Mouse (Mus musculus): Measurements from ENCODE around the gene Gm44503.

Gene Gm44503

DNA sequence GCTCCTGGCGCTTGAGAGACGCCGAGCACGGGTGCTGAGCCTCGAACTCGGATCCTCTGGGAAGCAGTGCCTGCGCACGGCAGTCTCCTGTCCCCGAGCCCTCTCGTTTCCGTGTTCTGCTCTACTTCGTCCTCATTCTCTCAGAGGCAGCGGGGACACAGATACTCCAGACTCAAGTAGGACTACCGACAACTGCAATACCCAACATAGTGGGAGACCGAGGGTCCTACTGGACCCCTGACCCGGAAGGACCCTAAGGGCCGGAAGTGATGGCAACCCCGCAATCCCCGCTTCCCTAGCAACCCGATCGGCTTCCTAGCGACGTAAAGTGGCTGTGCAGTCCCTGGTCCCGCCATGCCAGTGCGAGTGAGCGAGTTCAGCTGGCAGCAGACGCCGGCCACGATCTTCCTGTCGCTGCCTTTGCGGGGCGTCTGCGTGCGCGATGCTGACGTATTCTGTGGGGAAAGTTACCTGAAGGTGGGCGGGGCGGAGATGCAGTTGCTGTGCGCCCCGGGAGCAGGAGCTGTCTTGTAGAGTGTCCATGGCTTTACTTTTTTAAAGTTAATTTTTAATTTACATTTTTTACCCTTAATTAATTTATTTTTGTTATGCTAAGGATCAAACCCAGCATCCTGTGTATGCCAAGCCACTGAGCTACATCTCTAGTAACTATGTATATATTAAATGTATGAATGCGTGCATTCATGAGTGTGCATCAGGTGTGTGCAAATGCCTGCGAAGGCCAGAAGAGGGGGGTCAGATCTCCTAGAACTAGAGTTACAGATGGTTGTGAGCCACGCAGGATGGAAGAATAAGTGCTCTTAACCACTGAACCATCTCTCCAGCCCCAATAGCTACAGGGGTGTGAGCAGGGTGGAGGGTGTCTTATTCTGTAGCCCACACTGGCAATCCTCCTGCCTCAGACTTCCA, at the start of gene Gm44503, which contains the start of gene Dyx1c1:
Gene Gm44503 (plus strand): TSS at position 332 of the 930 bp plus-strand sequence.
Gene Dyx1c1 (plus strand): TSS at position 265 of the 930 bp plus-strand sequence.
- H3K27me3 ChIP-seq (ENCODE audit: control insufficient read depth, insufficient read depth, low read length, poor library complexity, severe bottlenecking): no peaks in the 10 kb centered on the region
- H3K36me3 ChIP-seq (ENCODE audit: control insufficient read depth, insufficient read depth, low read length, poor library complexity, severe bottlenecking): no peaks in the 10 kb centered on the region
- DNase-seq (ENCODE audit: low read depth, low spot score): peak; percentile 89

DNA sequence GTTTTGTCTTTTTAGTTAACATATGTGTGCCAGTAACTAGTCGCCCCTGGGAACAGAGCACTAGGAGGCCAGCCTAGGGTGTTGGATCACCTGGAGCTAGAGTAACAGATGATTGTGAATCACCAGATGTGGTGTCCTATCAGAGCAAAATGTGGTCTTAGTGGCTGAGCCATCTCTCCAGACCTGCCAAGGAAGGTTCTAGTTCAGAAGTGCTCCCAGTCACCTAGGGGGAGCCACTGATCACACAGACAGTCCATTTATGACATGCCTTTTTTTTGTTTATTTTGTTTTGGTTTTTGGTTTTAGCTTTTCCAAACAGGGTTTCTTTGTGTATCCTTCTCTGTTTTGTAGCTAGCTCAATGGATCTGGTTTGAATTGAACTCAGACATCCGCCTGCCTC, 47.3 kb upstream of the Gm44503 start:
- no peak for DNase-seq (ENCODE audit: low read depth, low spot score)
- Histone ChIP-seq H3K36me3 (ENCODE audit: control insufficient read depth, insufficient read depth, low read length, poor library complexity, severe bottlenecking) (no peaks in the 10 kb centered on the region), H3K27me3 (ENCODE audit: control insufficient read depth, insufficient read depth, low read length, poor library complexity, severe bottlenecking) (no peaks in the 10 kb centered on the region)

DNA sequence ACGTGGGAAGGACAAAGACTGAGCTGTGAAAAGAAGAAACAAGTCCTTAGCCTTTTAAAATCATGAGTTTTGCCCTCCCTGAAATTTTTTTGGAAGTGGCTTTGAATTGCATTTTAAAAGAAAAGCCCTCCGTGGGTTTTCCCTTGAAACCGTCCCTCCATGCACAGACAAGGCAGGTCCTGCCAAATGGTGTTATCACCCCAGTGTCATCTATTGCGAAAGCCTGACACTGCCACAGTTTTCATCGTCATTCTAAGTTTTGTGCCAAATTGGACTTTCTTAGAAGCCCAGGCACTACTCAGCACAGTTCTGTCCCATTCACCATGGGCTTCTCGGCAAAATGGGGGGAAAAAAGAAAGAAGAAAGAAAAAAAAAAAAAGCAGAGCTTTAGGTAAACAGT, 45.1 kb upstream of the Gm44503 start:
- Histone ChIP-seq H3K36me3 (ENCODE audit: control insufficient read depth, insufficient read depth, low read length, poor library complexity, severe bottlenecking) (no peaks in the 10 kb centered on the region), H3K27me3 (ENCODE audit: control insufficient read depth, insufficient read depth, low read length, poor library complexity, severe bottlenecking) (no peaks in the 10 kb centered on the region)
- no peak for DNase-seq (ENCODE audit: low read depth, low spot score)

DNA sequence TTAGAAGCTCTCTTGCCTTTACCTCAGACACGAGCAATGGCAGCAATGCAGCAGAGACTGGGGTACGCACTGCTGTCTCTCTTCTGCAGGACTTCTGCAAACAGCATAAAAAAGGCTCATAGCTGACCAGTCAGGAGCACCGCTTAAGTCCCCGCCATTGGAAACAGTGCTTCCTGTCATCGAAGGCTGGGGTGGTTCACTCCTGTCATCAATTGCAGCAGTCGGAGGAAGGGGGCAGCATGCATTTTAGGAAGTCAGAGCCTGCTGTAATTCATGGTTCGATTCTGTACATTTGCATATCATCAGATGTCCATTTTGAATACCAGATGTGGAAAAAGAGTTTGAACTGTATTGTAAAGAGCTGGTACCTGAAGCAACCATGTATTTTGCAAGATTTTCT, 42.9 kb upstream of the Gm44503 start:
- Histone ChIP-seq H3K27me3 (ENCODE audit: control insufficient read depth, insufficient read depth, low read length, poor library complexity, severe bottlenecking) (no peaks in the 10 kb centered on the region), H3K36me3 (ENCODE audit: control insufficient read depth, insufficient read depth, low read length, poor library complexity, severe bottlenecking) (no peaks in the 10 kb centered on the region)
- DNase-seq (ENCODE audit: low read depth, low spot score): peak; percentile 14

DNA sequence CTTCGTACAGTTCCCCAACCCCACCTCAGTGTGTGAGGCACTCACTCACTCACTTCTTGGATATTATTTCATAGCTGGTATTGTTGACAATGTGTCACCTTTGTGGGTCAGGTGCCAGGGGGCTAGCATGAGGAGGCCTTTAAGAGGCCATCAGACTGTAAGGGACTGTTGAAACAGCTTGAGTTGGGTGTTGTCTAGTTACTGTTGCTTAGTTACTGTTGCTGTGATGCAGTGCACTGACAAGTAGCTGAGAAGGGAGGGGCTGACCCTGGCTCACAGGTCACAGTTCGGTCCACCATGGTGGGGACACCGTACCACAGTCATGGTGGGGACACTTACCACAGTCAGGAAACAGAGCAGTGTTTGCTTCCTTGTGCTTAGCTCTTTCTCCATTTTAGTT, 35.6 kb upstream of the Gm44503 start:
- Histone ChIP-seq H3K36me3 (ENCODE audit: control insufficient read depth, insufficient read depth, low read length, poor library complexity, severe bottlenecking) (no peaks in the 10 kb centered on the region), H3K27me3 (ENCODE audit: control insufficient read depth, insufficient read depth, low read length, poor library complexity, severe bottlenecking) (no peaks in the 10 kb centered on the region)
- no peak for DNase-seq (ENCODE audit: low read depth, low spot score)

DNA sequence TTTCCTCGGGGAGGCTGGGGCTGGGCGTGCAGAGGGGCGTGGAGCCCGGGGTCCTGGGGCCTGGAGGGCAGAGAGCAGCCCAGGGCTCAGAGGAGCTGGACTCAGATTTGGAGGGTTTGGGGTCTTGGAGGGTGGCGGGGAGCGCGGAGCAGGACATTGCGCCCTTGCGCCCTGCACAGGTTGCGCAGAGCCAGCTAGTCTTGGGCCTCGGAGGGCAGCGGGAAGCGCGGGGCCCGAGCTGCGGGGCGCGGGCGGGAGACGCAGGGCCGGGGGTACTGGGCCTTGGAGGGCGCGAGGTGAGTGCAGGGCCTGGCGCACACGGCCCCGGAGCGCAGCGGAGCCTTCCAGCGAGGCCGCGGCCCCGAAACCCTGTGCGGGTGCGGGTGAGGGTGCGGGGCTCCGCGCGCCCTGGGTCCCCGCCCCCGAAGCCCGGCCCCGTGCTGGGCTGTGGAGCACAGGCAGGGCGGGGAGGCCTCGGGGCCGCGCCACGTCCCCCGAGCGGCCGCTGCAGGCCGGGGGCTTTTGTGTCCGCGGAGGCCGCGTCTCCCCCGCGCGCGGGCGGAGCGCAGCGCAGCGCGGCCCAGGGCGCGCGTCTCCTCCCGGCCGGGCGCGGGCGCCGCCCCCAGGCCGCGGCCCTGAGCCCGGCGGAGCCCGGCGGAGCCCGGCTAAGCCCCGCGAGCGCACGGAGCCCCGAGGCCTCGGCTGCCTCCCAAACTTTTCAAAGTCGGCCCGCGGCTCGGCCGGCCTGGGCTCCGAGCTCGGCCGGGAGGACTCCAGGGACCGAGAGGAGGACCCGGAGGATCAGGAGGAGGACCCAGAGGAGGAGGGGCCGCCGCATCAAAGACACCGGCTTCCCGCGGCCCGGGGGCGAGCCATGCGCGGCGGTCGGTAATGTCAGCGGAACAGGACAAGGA, 33.4 kb upstream of the Gm44503 start, which contains the start of gene Pygo1:
Gene Pygo1 (plus strand): TSS at position 625 of the 914 bp plus-strand sequence.
- DNase-seq (ENCODE audit: low read depth, low spot score): no peak
- Histone ChIP-seq H3K27me3 (ENCODE audit: control insufficient read depth, insufficient read depth, low read length, poor library complexity, severe bottlenecking) (no peaks in the 10 kb centered on the region), H3K36me3 (ENCODE audit: control insufficient read depth, insufficient read depth, low read length, poor library complexity, severe bottlenecking) (no peaks in the 10 kb centered on the region)

DNA sequence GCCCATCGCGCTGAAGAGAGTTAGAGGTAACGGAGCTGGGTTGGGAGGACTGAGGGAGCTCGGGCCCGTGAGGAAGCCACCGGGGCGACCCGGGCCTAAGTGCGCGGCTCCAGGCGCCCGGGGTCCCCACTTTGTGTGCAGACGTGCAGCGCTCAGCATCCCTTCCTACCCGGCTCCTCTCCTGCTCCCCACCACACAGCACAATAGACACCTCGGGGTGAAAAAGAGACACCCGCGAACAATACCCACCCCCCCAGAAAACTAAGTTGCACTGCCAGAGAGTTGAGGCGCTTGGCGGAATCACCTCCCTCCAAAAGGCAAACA, 32.8 kb upstream of the Gm44503 start:
- Histone ChIP-seq H3K36me3 (ENCODE audit: control insufficient read depth, insufficient read depth, low read length, poor library complexity, severe bottlenecking) (no peaks in the 10 kb centered on the region), H3K27me3 (ENCODE audit: control insufficient read depth, insufficient read depth, low read length, poor library complexity, severe bottlenecking) (no peaks in the 10 kb centered on the region)
- no peak for DNase-seq (ENCODE audit: low read depth, low spot score)

DNA sequence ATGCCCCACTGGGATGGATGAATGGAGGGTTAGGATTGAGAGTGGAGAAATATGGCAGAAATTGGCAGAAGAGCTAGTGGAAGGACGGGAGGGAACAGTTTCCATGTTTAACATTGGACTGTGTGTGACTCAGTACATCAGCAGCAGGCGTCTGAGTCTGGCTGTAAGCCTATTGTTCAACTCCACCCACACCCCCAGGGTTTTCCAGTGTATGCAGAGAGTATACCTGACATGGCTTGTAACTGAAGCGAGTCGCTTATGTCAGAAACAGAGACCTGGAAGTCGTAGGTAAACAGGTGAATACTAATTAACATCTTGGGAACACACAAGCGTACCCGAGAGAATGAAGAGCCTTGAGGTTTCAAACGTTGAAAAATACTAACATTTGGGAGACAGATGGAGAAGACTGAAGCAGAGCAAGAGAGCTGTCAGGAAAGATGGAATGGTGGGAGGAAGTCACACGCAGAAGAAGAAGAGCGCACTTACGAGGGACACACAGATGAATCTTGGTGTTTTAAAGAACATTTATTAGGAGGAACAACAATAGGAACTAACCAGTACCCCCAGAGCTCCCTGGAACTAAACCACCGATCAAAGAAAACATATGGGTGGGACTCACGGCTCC, 27.4 kb upstream of the Gm44503 start:
- DNase-seq (ENCODE audit: low read depth, low spot score): no peak
- Histone ChIP-seq H3K36me3 (ENCODE audit: control insufficient read depth, insufficient read depth, low read length, poor library complexity, severe bottlenecking) (no peaks in the 10 kb centered on the region), H3K27me3 (ENCODE audit: control insufficient read depth, insufficient read depth, low read length, poor library complexity, severe bottlenecking) (no peaks in the 10 kb centered on the region; the same call in 1 of the 2 replicates)

DNA sequence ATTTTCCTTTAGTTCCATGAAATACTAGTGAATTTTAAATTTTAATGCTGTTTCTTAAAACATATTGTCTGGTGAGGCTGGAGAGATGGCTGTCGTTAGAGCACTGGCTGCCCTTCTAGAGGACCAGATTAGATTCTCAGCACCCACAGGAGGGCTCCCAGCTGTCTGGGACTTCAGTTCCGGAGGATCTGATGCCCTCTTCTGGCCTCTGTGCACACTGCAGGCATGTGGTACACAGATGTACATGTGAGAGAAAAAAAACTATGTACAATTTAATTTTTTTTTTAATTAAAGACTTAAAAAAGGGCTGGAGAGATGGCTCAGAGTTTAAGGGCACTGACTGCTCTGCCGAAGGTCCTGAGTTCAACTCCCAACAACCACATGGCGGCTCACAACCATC, 23.3 kb upstream of the Gm44503 start:
- DNase-seq (ENCODE audit: low read depth, low spot score): no peak
- H3K27me3 ChIP-seq (ENCODE audit: control insufficient read depth, insufficient read depth, low read length, poor library complexity, severe bottlenecking): no peaks in the 10 kb centered on the region; the same call in 1 of the 2 replicates
- H3K36me3 ChIP-seq (ENCODE audit: control insufficient read depth, insufficient read depth, low read length, poor library complexity, severe bottlenecking): no peaks in the 10 kb centered on the region

DNA sequence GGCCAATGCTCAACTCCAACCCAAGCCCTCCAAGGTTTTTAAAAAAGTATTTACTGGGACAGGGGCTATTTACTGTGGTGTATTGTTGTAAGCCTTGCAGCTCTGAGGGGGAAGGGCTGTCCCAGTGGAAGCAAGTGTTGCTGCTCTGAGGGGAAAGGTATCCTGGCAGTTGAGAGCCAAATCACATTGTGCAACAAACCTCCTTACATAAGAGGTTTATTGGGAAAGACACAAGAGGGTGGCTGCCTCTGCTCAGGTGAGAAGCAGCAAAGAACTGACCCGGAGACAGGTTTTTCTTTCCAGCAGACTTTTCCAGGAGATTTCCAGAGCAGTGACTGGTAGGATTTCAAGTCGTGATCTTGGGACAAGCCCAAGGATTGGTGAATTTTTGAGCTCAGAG, 22.4 kb upstream of the Gm44503 start:
- Histone ChIP-seq H3K27me3 (ENCODE audit: control insufficient read depth, insufficient read depth, low read length, poor library complexity, severe bottlenecking) (no peaks in the 10 kb centered on the region; the same call in 1 of the 2 replicates), H3K36me3 (ENCODE audit: control insufficient read depth, insufficient read depth, low read length, poor library complexity, severe bottlenecking) (no peaks in the 10 kb centered on the region)
- no peak for DNase-seq (ENCODE audit: low read depth, low spot score)

DNA sequence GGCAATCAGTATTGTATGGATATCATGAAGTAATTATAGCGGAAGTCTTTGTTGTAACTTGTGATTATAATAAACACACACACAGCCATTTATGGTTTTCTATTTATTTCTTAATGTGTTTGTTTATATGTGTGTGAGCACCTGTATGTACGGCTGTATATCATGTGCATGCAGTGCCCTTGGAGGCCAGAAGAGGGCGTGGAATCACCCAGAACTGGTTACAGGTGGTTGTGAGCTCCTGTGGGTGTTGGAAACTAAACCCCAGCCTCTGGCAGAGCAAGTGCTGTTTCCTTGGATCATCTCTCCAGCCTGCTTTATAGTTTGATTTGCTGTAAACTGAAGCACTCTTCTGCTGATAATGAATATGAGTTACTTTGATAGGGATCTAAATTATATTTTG, 15.2 kb upstream of the Gm44503 start:
- H3K27me3 ChIP-seq (ENCODE audit: control insufficient read depth, insufficient read depth, low read length, poor library complexity, severe bottlenecking): no peaks in the 10 kb centered on the region
- peak; percentile 19 for DNase-seq (ENCODE audit: low read depth, low spot score)
- no peaks in the 10 kb centered on the region for H3K36me3 ChIP-seq (ENCODE audit: control insufficient read depth, insufficient read depth, low read length, poor library complexity, severe bottlenecking)

DNA sequence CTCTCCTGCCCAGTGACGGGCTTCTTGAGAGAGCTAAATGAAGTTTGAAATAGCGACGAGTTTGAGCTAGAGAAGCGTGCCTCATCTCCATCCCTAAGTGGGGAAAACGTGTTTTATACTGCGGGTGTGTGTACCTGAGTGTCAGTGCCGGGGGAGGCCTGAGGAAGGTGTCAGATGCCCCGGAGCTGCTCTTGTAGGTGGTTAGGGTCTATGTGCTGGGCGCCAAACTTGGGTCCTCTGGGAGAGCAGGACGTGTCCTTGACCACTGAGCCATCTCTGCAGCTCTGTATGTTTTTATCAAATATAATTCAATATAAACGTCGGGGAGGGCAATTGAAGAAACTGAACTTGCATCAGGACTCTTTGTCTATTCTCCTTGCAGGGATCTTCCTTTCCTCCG, 14.4 kb upstream of the Gm44503 start:
- Histone ChIP-seq H3K27me3 (ENCODE audit: control insufficient read depth, insufficient read depth, low read length, poor library complexity, severe bottlenecking) (no peaks in the 10 kb centered on the region), H3K36me3 (ENCODE audit: control insufficient read depth, insufficient read depth, low read length, poor library complexity, severe bottlenecking) (no peaks in the 10 kb centered on the region)
- no peak for DNase-seq (ENCODE audit: low read depth, low spot score)

DNA sequence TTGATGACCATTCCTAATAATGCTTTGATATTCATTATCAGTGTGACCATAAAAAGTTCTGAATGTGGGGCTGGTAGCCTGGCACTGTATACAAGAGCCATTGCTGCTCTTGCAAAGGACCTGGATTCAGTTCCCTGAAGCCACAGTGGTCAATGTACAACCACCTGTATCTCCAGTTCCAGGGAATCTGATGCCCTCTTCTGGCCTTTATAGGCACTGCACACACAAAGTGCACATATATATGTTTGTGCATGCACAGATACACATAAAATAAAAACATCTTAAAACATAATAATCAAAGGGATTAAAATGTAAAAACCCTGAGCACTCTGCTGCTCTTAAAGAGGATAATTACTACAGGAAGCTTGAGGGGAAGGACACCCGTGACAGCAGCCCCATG, 11.6 kb upstream of the Gm44503 start:
- H3K27me3 ChIP-seq (ENCODE audit: control insufficient read depth, insufficient read depth, low read length, poor library complexity, severe bottlenecking): no peaks in the 10 kb centered on the region
- H3K36me3 ChIP-seq (ENCODE audit: control insufficient read depth, insufficient read depth, low read length, poor library complexity, severe bottlenecking): no peaks in the 10 kb centered on the region
- DNase-seq (ENCODE audit: low read depth, low spot score): no peak

DNA sequence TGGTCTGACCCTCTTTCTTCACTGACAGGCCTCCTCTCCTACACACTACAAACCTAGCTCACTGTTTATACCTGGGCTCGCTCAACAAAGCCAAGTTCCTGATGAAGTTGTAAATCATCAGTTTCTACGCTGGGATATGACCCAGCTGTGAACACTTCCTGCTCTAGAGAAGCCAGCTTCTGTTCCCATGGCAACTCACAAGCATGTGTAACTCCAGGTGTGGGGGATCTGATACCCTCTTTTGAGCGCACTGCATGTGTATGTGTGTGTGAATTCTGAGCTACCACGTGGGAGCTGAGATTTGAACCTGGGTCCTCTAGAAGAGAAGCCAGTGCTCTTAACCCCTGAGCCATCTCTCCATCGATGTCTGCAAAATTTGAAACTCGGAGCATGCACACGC, 9.1 kb upstream of the Gm44503 start:
- DNase-seq (ENCODE audit: low read depth, low spot score): no peak
- Histone ChIP-seq H3K27me3 (ENCODE audit: control insufficient read depth, insufficient read depth, low read length, poor library complexity, severe bottlenecking) (no peaks in the 10 kb centered on the region), H3K36me3 (ENCODE audit: control insufficient read depth, insufficient read depth, low read length, poor library complexity, severe bottlenecking) (no peaks in the 10 kb centered on the region)
